ENCODE assay signal across 10 mouse cellular contexts in the genomic region with DNA sequence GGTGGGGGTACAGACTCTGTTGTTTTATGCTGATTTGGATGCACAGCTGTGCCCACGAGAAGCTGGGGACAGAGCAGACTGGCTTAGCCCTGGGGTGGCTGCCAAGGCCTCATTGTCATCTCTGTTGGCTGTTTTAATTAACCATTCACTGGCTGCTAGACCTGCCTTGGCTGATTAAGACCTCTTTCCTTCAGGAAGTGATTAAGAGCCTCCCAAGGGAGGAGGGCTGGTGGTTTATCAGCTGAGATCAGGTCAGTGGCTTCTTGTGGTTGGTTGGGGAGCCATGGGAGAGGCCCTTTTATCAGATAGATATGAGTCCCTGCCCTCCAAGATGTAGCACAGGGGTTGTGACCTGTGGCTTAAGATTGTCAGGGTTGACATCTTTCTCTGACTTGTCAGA. TPM values are rescaled to one million over a fixed set of nuclear protein-coding genes. Genes with fewer than 3 reads are reported as not detected.
DNase-seq lines count a peak whose midpoint lies in the region; ATAC-seq lines count a peak whose summit lies in the region.
"Had no signal": no experiment of that assay in that cellular context is flagged by ENCODE, and none has a peak within 500 bp of the region (broad histone marks: within the 10 kb centered on the region; RNA-seq: fewer than 3 reads in every experiment).

No protein-coding gene starts in this region.

- no peak for DNase-seq in heart, postnatal 14 days
- DNase-seq in forebrain, embryonic 11.5 days (ENCODE audit: low spot score): no peak
- DNase-seq in kidney, postnatal 10 days: peak; percentile 39
- DNase-seq in frontal cortex, postnatal 25 days (ENCODE audit: low spot score in 2 of 2): no peak
- DNase-seq in lung, adult 18-20 months: no peak
- DNase-seq in layer of hippocampus, postnatal 36 days: no peak

- no peaks in the 10 kb centered on the region for H3K36me3 ChIP-seq in heart, embryonic 13.5 days
- H3K36me3 ChIP-seq in forebrain, embryonic 11.5 days (ENCODE audit: control insufficient read depth, insufficient read depth, low read length): no peaks in the 10 kb centered on the region
- H3K36me3 ChIP-seq in neural tube, embryonic 13.5 days: peaks cover 7% of the 10 kb centered on the region; the same call in 1 of the 2 replicates

- no peak overlapping the region for H3K4me3 ChIP-seq in heart, embryonic 13.5 days
- H3K4me3 ChIP-seq in forebrain, embryonic 11.5 days (ENCODE audit: low read depth, low read length): no peak overlapping the region
- H3K4me3 ChIP-seq in neural tube, embryonic 13.5 days: no peak overlapping the region
- H3K4me3 ChIP-seq: erythroblast, embryonic 14.5 days had no signal

- H3K9me3 ChIP-seq in heart, embryonic 13.5 days: no peaks in the 10 kb centered on the region
- H3K9me3 ChIP-seq in forebrain, embryonic 11.5 days (ENCODE audit: control insufficient read depth, low read length): no peaks in the 10 kb centered on the region
- no peaks in the 10 kb centered on the region for H3K9me3 ChIP-seq in neural tube, embryonic 13.5 days

- WGBS in heart, embryonic 13.5 days: 0% methylated on average over 1 of the region's 1 CpGs
- WGBS in forebrain, embryonic 11.5 days: 0% methylated on average over 1 of the region's 1 CpGs
- 11% methylated on average over 1 of the region's 1 CpGs for WGBS in neural tube, embryonic 13.5 days

- ATAC-seq in heart, embryonic 13.5 days (ENCODE audit: extremely low read depth, insufficient number of reproducible peaks, low FRiP score, low TSS enrichment): no peak
- 0 out of 2 replicates have a peak, but pooled peaks have one; percentile 15 for ATAC-seq in forebrain, embryonic 11.5 days (replicated peaks; ENCODE audit: low FRiP score)
- peak; percentile 83 for ATAC-seq in neural tube, embryonic 13.5 days (ENCODE audit: low read depth)

- intact Hi-C loops in heart, postnatal 14 days (cut with DNase I): no loop called here

- no peaks in the 10 kb centered on the region; the same call in 1 of the 2 replicates for H3K27me3 ChIP-seq in heart, embryonic 13.5 days (replicated peaks)
- no peaks in the 10 kb centered on the region for H3K27me3 ChIP-seq in forebrain, embryonic 11.5 days (ENCODE audit: control insufficient read depth, insufficient read depth, low read length)
- no peaks in the 10 kb centered on the region for H3K27me3 ChIP-seq in neural tube, embryonic 13.5 days

- no peak overlapping the region for H3K27ac ChIP-seq in heart, embryonic 13.5 days (replicated peaks)
- no peak overlapping the region for H3K27ac ChIP-seq in forebrain, embryonic 11.5 days (ENCODE audit: low read depth, low read length)
- H3K27ac ChIP-seq in neural tube, embryonic 13.5 days (replicated peaks): peak overlapping the region; percentile 68

- 0 out of 2 replicates have a peak overlapping the region, but pooled peaks have one; percentile 1 for H3K9ac ChIP-seq in heart, embryonic 13.5 days
- no peak overlapping the region for H3K9ac ChIP-seq in forebrain, embryonic 11.5 days (ENCODE audit: low read length)
- H3K9ac ChIP-seq in neural tube, embryonic 13.5 days: no peak overlapping the region

- H3K4me2 ChIP-seq in heart, embryonic 13.5 days: no peak overlapping the region
- H3K4me2 ChIP-seq in forebrain, embryonic 11.5 days (ENCODE audit: low read depth, low read length, severe bottlenecking): no peak overlapping the region
- no peak overlapping the region for H3K4me2 ChIP-seq in neural tube, embryonic 13.5 days

- peaks cover 28% of the 10 kb centered on the region for H3K4me1 ChIP-seq in heart, embryonic 13.5 days
- peaks cover 3% of the 10 kb centered on the region; the same call in 1 of the 2 replicates for H3K4me1 ChIP-seq in forebrain, embryonic 11.5 days (replicated peaks; ENCODE audit: control insufficient read depth, insufficient read depth, low read length)
- peaks cover 28% of the 10 kb centered on the region for H3K4me1 ChIP-seq in neural tube, embryonic 13.5 days (replicated peaks)

RNA-seq across cellular contexts. Expression of a gene that starts 46.9 kb away (rescaled TPM):
- 6.0 and 7.4 TPM in 2 replicates for polyA plus RNA-seq in heart, embryonic 13.5 days (2015; fragmentation: Nextera tagmentation; extraction: Ambion mirVana)
- 10 to 100 TPM; 13.5 to 17.4 TPM for total RNA-seq in heart, postnatal 14 days (2021)
- polyA plus RNA-seq in forebrain, embryonic 11.5 days (2014; fragmentation: Nextera tagmentation; extraction: Ambion mirVana): 12.5 and 13.5 TPM in 2 replicates
- polyA plus RNA-seq in neural tube, embryonic 13.5 days (2015; fragmentation: Nextera tagmentation; extraction: Ambion mirVana): 17.2 and 20.0 TPM in 2 replicates
- total RNA-seq in layer of hippocampus, postnatal 36 days (2021): 10 to 100 TPM; 23.4 to 31.6 TPM

RNA-seq across cellular contexts. Expression of a gene that starts 56.0 kb away (rescaled TPM):
- not detected in 2 replicates for polyA plus RNA-seq in heart, embryonic 13.5 days (2015; fragmentation: Nextera tagmentation; extraction: Ambion mirVana)
- total RNA-seq in heart, postnatal 14 days (2021): not detected
- polyA plus RNA-seq in forebrain, embryonic 11.5 days (2014; fragmentation: Nextera tagmentation; extraction: Ambion mirVana): 0.35 TPM in 1 of 2 replicates, not detected in the other
- polyA plus RNA-seq in neural tube, embryonic 13.5 days (2015; fragmentation: Nextera tagmentation; extraction: Ambion mirVana): 0.33 TPM in 1 of 2 replicates, not detected in the other
- total RNA-seq in layer of hippocampus, postnatal 36 days (2021): not detected
- total RNA-seq: liver, adult 2 months had no signal
- polyA plus RNA-seq: erythroblast, embryonic 14.5 days; liver, adult 2 months had no signal
